Mouse (Mus musculus) ovary, adult 18-20 months (tissue): ENCODE results near the gene Rab3il1.

ENCODE experiments used
- DNase-seq: peaks from one replicate; pipeline ENCODE4 v3.0.0; 2022; ENCODE audit warnings: low spot score, mixed read lengths

Rab3il1 gene

GRCm38 (mm10) chr19:10013913-10014312 is 12.4 kb downstream of the Rab3il1 start:
- no peak for DNase-seq

DNA sequence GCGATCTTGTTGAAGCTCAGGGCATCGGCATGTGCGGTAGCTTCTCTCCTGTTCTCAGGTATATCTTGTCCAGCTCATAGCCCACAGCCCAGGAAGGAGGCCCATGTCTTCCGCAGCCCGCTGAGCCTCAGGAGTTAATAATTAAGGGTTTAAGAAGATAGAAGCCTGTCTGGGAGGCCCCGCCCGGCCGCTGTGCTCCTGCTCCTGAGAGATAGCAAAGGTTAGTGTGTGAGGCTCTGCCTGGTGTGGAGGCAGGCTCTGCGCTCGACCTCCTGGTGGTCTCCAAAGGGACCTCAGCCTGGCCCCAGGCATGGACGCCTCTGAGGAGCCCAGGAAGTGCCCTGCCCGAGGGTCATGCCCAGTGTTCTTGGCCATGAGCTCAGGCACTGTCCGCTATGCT is 13.4 kb downstream of the Rab3il1 start:
- DNase-seq, result no peak

DNA sequence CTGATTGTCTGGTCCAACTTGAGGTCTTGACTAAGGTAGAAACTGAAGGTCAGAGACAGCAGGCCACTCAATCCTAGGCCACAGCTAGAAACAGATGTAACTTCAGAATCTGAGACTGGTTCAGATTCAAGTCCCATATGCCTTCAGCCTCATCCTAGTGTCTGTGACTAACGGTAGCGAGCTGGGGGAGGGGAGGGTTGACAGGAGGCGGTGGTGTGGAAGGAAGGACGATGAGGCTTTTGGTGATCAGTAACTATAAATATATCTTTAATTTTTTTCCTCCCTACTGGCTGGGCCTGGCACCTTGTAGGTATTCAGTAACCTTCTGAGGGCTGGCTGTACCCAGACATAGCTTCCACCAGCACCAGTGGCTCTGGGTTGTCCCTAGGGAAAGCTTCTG is 14.0 kb downstream of the Rab3il1 start:
- no peak for DNase-seq

DNA sequence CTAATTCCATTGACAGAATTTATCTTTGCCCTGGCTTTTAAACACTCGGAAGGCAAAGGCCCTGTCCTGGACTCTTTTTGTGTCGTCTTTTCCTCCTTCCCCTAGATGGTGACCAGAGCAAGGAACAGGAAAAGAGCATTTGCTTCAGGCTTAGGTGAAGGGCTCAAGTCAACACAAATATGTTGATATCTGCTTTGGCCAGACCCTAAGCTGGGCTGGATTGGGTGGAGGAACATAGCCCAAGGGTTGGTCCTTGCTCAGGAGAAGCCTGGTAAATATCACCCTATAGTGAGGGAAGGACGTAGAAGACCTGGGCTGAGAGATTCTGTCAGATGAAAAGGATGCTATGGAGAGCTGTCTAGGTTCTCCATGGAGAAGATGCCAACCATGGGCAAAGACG is 14.7 kb downstream of the Rab3il1 start:
- no peak for DNase-seq

DNA sequence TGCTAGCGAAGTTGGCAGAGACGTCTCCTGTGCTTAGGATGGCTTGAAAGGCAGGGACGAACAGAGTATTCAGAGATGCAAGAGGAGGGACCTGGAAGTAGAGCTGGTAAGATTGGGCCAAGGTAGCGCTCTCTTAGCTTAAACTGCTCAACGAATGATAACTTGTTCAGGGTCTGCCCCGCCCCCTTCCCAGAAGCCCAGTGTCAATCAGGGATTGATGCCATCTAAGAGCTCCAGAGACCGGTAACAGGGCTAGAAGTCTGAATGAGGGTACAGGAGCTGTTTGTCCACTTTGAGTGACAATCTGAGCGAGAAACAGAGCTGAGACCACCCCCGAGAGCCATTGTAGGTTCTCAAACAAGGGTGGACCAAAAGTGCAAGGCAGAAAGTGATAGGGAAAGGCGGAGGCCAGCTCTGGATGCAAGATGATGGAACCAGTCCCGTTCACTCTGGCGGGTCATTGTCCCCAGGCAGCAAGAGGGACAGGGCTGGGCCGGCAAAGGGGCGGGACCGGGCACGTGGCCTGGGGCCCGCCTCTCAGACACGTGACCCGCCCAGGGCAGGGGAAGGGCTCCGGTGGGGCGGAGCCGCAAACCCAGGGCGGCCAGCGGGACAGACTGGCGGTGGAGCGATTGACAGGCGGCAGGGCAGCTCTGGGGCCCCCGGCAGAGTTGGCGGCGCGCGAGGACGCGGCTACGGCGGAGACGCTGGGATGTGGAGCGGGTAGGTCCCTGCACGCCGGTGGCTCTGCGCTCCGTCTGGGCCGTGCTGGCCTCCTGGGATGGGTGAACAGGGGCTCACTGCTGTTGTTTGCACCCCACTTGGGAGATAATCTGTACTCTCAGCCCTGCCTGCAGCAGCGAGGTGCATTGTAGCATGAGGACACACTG is 16.4 kb downstream of the Rab3il1 start:
- peak; percentile 87 for DNase-seq

- no peak for DNase-seq
Measured at GRCm38 (mm10) chr19:10018527-10018818, 17.0 kb downstream of the Rab3il1 start.

DNA sequence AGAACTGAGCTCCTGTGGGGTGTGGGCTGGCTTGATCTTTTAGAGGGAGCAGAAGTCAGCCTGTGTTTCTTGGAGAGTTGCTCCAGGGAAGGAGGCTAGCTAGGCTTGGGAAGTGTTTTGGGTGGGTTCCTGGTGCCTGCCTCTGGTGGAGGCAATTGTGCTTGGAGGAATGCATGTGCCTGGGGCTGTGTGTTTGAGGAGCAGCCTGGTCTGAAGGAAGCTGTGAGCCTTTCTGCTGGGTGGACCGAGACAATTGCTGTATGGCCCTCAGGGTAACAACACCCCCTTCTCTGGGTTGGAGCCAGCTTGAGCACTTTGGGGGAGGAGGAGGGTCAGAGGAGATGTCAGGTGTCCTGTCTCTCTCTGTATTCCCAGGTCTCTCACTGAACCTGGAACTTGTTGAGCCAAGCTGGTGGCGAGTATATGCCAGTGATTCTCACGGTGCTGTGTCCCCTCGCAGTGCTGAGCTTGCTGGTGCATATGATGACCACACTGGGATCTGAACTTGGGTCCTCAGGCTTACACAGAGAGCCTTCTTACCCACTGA is 17.8 kb downstream of the Rab3il1 start:
- no peak for DNase-seq

DNA sequence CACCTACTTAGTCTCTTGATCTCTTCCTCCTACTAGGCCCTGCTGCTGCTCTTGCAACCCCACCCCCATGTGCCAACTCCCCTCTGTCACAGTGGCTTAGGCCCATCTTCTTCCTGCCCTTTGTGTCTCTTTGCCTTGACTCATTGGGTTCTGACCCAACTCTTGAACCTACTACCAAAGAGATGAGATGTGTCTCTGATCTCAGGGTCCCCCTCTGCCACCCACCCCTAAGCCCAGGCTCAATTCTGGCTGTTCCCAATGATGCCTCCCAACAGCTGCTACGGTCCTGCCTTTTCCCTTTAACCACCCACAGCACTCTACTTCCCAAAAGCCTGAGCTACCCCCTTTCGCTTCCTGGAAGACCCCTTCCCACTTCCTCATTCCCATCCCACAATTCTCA is 20.5 kb downstream of the Rab3il1 start:
- no peak for DNase-seq

GRCm38 (mm10) chr19:10022414-10023303 is 21.2 kb downstream of the Rab3il1 start:
- peak; percentile 42 for DNase-seq

- DNase-seq, result no peak
Measured at GRCm38 (mm10) chr19:10023304-10023758, 21.9 kb downstream of the Rab3il1 start.

- peak; percentile 86 for DNase-seq
Measured at GRCm38 (mm10) chr19:10025169-10025875, 23.9 kb downstream of the Rab3il1 start.

GRCm38 (mm10) chr19:10029746-10030145 is 28.3 kb downstream of the Rab3il1 start:
- DNase-seq, result no peak

DNA sequence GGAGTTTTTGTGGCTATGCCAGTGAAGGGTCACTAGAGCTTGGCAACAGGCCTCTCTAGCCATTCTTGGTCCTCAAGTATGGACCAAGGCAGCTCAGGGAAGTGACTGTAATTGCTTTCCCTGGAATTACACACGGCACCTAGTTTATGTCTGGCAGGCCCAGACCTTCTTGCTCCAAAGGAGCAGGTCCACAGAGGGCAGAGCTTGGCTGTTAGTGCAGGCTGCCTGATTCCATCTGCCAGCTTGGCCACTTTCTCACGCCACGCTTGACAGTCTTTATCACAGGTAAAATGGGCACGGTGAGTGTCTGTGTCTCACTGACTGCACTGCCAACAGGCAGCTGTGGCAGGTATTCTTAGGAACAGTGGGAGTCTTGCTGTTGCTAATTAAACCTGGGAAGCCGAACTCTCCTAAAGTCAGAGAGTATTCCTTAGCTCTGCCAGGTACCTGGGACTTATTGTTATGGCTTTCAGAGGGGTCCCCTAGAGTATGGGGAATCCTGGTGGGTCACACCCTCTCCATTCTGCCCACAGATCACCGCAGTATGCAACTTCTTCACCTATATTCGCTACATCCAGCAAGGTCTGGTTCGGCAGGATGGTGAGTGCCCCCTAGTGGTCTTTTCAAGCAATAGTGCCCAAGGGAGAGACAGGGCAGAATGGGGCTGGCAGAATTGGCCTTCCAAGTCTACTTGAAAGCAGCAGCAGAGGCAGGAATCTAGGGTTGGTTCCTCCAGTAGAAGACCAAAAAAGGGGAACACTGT is 31.9 kb downstream of the Rab3il1 start:
- DNase-seq, result no peak

GRCm38 (mm10) chr19:10034356-10034755 is 32.9 kb downstream of the Rab3il1 start:
- no peak for DNase-seq

DNA sequence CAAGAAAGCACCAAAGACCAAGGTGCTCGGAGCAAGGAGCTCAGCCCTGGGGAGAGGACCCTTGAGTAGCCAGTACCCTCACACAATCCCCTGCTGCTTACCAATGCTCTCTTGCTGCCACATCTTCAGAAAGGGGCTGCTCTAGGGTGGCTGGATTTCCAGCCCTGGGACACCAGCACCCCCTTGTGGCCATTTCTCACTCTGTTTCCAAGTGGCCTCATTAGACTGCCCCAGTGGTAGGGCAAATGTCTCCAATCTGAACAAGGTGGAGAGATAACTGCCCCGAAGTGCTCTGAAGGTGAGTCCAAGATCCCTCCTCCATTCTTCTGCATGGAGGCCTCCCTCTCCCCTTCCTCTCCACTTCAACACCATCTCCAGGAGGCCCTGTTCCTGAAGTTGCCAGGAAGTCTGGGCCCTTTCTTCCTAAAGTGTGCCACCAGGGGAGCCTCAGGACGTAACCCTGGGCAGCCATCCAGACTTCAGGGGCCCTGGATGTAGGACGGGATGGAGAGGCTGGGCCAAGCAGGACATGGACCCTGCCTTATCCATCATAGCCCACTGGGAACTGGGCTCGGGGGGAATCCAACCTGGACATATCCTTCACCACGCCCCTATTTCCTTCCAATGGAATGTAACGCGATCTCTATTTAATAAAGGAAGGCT is 33.4 kb downstream of the Rab3il1 start:
- no peak for DNase-seq

DNA sequence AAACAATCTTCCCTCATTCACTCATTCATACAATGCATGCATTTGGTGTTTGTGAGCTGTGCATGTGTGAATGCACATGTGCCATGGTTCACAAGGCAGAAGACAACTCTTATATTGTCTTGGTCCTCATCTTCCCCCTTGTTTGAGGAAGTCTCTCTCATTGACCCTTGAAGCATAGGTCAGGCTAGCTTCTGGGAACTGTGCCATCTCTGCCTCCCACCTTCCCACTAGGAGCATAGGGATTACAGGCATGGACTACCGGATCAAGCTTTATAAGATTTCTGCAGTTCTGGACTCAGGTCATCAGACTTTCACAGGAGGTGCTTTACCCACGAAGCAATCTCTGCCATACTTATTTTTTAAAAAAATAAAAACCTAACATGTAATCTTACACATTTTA is 36.1 kb downstream of the Rab3il1 start:
- no peak for DNase-seq

DNA sequence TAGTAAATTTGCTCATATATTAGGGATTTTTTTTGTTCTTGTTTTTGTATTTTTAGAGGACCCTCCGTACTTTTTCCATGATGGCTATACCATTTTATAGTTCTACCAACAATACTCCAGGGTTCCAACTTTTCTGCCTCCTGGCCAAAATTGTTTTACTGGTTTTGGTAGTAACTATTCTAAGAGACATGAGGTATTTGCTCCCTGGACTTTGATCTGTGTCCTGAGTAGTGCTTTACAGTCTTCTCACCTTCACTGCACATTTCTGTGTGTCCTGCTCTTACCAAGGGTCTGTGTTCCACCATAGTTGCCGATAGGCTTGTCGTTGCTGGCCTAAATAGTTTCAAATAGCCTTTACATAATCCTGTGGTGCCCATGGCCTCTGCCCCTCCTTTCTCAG is 36.9 kb downstream of the Rab3il1 start:
- DNase-seq, result no peak

DNA sequence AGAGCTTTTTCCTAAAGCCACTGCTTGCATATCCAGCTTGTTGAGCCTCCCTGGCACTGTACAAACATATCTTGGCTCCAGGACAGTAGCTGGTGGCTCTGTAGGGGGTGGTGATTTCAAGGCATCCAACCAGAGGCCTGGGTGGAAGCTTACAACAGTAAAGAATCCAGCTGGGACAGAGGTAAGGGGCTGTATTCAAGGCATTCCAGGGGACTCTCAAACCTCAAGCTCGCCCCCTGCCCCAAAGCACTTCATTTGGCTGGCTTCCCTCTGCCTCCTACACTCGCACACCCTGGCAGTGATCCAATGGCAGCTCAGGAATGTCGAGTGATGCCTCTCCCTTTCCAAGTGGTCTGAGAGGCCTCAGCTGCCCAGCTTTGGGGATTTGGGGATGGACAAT is 37.4 kb downstream of the Rab3il1 start:
- DNase-seq, result no peak

DNA sequence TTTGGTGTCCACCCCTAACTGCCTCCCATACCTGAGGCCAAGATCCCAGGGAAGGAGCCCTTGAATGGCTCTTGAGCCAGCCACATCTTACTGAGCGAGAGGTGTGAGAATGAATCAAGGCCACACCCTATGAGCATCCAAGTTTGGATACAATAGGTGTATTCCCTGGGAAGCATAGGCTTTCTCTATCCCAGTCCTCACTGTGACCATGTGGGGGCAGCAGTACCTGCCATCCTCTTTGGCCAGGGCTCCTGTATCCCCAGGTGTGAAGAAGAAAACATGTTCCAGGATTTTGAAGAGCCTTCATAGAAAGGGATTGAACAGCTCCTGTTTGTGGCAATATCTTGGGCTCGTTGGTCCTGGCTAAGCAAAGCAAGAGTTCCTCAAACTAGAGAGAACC is 38.1 kb downstream of the Rab3il1 start:
- DNase-seq, result no peak

DNA sequence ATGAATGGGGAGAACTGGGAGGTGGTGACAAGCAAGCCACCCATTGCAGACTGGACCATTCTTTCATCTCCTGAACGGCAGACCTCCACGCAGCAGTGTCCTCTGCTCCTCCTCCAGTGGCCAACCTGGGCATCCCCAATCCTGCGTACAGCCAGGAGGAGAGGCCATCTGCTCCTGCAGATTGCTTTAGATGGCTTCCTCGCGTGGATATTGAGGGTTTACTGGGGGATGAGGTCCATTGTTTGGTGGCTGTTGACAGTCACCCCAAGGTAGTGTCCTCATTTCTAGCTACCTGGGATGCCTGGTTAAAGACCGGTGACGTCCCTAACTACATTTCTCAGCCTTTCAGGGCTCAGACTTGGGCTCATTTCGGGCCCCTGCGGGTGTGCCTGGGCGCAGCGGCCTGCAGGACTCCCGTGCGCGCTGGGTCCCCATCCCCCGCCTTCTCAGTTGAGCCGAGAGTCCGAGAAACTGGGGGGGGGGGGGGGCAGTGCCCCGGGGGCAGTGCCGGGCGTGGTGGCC is 39.5 kb downstream of the Rab3il1 start:
- DNase-seq, result no peak
